Mouse (Mus musculus): ENCODE measurements around the gene Trpt1.
A peak's percentile ranks its signal among the peaks of the same experiment; 100 is the strongest.

Trpt1 gene

DNA sequence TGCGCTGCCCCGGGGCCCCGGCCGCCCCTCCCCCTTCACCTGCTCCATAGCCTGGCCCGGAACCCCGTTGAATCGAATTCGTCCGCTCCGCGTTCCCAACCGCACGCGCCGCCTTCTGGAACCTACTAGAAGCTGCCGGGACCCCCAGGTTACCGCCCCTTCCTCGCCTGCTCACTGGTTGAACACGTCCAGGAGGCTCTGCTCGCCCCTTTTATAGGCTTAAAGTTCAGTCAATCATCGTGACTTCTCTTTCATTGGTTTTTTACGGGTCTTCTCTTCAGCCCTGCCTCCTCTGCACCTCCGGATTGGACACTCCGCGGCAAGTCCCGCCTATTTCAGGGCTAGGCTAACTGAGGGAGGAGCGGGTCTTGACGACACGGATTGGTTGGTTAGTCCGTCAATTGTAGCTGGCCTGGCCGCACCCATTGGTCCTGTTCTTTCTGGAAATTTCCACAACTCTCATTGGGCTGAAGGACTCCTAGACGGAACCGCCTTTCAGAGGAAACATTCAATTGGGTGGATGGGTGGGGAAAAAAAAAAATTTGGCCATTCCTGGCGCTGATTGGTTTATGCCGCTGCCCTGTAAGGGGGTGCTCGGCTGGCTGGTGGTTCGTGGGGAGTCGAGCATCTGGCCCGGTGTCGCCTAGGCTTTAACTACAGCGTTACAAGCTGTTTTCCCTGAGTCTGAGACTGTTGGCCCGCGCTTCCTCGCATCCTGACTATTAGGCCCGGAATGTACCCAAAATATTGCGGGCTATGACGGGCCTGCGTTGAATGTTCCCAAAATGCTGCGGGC, 44.1 kb downstream of the Trpt1 start, which contains the start of gene Stip1:
Gene Stip1, minus strand, starts transcription at position 127 of the 796 bp plus-strand sequence.
- peak; percentile 97 to 100 for DNase-seq (ENCODE audit: low spot score in 2 of 2)

DNA sequence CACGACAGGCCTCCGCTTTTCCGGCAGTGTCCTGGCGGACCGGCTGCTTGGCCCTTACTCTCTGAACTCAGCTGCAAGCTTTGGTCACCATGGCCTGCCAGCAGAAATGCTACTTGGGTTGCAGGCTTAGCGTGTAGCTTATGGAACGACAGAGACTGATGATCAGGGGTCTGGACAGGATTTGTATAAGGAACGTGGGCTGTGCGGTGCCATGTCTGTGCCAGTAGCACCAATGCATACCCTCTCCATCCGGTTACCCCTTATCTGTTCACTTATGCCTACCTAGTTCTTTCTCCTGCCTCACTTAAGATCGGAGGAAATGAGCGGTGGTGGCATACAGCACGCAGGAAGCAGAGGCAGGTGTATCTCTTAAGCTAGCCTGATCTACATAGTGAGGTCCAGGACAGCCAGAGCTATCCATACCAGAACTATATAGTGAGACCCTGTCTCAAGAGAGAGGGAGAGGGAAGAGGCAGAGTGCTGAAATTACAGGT, 44.8 kb downstream of the Trpt1 start:
- DNase-seq (ENCODE audit: low spot score in 2 of 2) = no peak

DNA sequence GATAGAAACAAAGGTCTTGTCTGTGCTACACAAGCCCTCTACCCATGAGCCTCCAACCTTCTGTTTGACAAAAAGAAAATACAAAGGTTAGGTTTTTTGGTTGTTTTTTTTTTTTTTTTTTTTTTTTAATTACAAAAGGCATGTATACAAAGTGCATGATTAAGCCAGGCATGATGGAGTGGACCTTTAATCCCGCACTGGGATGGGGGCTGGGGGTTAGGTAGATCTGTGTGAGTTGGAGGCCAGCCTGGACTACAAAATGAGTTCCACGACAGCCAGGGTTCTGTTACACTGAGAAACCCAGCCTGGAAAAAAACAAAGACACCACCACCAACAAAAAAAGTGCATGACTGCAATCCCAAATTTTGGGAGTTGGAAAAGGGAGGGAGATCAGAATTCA, 45.2 kb downstream of the Trpt1 start:
- no peak for DNase-seq (ENCODE audit: low spot score in 2 of 2)

DNA sequence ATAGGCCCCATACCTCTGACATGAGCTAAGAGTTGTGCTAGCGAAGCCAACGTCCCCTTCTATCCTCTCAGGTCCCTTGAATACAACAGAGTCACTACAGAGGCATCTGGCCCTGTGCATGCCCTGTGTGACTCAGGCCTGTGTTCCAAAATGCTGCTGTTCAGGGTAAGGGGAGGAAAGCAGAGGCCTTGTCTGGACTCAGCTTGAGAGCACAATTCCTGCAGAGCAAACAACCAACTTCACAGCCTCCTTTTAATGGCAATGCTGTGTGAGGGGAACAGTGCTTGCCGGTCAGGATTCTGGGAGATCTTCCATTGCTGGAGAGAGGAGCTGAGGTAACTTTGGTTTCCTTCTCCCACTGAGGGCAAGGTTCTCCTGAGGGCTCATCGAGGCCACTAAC, 48.3 kb downstream of the Trpt1 start:
- no peak for DNase-seq (ENCODE audit: low spot score in 2 of 2)

DNA sequence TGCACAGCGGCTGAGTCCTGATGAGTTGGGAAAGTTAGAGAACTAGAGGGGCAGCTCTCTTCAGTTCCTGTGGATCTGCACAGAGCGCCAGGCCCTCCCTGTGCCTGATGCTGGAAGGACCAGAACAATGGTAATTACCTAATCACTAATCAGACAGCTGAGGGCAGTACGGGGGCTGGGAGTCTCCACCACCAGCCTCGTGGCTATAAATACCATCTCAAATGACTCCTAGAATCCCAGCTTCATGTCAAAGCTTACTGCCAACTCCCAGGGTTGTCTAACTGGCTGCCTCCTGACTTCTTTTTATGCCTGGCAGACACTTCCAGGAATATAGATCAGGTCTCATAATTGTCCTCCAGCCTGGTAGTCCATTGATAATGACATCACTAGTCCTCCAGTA, 48.8 kb downstream of the Trpt1 start:
- DNase-seq (ENCODE audit: low spot score in 2 of 2) = no peak

All from thymus, postnatal 10 days (tissue).